Mouse (Mus musculus) heart, postnatal 25 days (tissue): ENCODE measurements around the gene E130311K13Rik. TPM values are rescaled to one million over a fixed set of nuclear protein-coding genes. Genes with fewer than 3 reads are reported as not detected.

ENCODE experiments used
- DNase-seq: peaks from one replicate; pipeline ENCODE4 v3.0.0; 2022; ENCODE audit warnings: low spot score
- intact Hi-C: fragments of 180-260 bp; cut with DNase I; formaldehyde crosslinking; loops from one replicate; pipeline ENCODE4 v1.15.1; 2025
- total RNA-seq, 2 experiments: library from RNA; stranded (reverse); gene quantifications; 2 replicates each; pipeline ENCODE4 v1.2.3; 2021

The E130311K13Rik gene
- total RNA-seq, 2 experiments from 2014 or later: 8.1 TPM

- intact Hi-C loops: no loop called here
- DNase-seq: no peak
These were observed 32.1 kb downstream of the E130311K13Rik start for GRCm38 (mm10) chr3:63897177-63897576.

DNA sequence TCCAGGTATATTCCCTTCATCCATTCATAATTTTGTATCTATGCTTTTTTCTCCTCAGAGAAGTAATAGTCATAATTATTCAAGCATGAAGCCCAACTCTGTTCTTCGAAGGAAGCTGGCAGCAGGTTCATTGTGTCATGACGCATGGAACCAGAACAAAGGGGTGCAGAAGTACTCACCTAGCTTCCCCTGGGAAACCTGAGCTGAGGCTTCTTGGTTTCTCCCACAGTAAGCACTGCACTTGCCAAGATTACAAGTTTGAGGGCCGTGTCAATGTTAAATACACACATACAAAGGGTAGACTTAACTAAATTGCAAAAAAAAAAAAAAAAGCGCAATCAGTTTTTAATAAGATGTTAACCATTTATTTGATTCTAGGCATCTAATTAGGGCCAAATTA is 33.0 kb downstream of the E130311K13Rik start:
- intact Hi-C loops: no loop called here
- DNase-seq: no peak

- intact Hi-C loops: no loop called here
- no peak for DNase-seq
These were observed 33.5 kb downstream of the E130311K13Rik start for GRCm38 (mm10) chr3:63895786-63896185.

DNA sequence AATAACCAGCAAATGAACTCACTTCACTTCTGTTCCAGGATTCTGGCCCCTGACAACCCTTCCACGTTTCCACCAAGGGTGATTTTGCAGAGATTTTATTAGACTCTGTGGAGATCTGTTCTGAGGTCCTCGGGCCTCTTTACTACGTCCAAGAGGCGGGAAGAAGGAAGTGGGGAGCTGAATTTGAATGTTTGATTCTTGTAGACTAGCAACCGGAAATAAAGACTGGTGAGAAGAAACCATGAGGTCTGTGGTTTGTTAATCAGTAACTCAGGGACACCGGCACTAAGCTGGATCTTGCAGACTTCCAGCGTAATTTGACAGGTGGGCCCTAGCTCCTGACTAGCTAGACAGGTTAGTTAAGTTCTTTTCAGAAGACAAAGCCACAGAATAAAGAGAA is 35.6 kb downstream of the E130311K13Rik start:
- intact Hi-C loops: no loop called here
- DNase-seq: no peak

DNA sequence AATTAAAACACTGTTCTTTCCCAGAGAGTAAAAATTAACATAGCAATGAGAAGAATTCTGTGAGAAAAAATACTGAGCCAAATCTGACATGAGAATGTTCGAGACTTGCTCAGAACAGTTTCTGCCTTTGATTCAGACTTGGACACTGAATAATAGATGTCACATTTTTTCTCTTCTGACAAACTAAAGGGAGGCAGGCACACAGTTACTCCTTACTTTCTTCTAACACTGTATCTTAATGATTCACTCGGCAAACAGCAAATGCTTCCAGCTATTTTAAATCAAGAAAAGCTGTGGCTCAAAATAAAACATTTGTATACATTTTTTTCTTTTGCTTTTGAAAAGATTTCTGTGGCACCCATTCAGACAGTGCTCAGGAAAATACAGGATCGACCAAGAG is 37.1 kb downstream of the E130311K13Rik start:
- intact Hi-C loops: no loop called here
- DNase-seq: no peak

GRCm38 (mm10) chr3:63881065-63881464 is 48.2 kb downstream of the E130311K13Rik start:
- intact Hi-C loops: no loop called here

DNA sequence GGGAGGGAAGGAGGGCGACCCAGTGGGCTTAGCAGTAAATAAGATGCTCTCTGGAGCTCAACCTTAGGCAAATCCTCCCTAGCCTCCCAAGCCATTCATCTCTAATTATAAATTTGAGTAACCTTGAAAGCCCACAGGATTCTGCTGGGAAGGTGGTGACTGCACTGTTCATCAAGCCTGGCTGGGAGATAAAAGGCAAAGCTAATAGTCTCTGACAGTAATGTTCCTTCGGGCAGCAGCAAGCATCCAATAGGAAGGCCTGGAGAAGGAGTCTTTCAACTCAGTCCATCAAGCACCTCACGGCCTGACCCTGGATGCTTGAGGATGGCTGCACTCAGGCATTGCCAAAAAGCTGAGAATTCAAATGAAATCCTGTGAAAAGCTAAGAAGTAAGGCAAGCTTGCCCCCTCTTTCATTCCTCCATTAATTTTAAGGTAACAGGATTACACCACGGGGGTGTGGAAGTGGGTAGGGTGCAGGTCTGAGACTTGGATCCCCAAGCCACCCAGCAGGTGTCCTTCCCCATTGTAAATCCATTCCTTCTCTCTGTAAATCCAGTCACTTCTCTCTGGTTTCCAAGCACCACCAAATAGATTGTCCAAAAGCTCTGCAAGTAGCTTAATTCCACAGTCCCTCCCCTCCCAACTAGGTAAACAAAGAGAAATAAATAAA is 50.1 kb downstream of the E130311K13Rik start:
- no peak for DNase-seq
- intact Hi-C loops: no loop called here

More at GRCm38 (mm10) chr3:63881065-63881464, 48.2 kb downstream of the E130311K13Rik start:
- DNase-seq: no peak

- intact Hi-C loops: no loop called here
- DNase-seq: no peak
These were observed 56.5 kb downstream of the E130311K13Rik start for GRCm38 (mm10) chr3:63872818-63873217.

DNA sequence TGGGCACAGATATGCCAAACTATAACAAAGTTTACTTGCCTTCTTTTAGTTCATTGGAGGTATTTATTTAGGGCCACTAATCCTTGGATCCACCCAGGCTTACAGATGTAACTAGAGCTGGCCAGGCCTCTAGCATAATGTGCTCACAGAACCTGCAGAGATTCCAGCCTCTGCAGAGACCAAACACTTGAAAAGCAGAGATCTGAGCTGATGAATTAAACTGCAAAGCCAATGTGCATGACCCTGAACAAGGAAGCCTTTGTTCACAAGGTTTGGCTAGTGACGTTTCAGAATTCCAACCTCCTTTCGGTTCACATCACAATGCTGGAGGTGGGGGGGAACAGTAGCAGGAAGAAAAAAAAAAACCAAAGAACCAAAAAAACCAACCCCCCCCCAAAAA is 58.0 kb downstream of the E130311K13Rik start:
- intact Hi-C loops: no loop called here
- DNase-seq: no peak

GRCm38 (mm10) chr3:63868285-63868684 is 61.0 kb downstream of the E130311K13Rik start:
- DNase-seq: no peak
- intact Hi-C loops: loop anchor here (1.0 to 10.0 kb wide), 3 partner anchors 298 to 943 kb away; no protein-coding TSS in a partner anchor

- intact Hi-C loops: loop anchor here (5.0 to 10.0 kb wide), 2 partner anchors 308 to 940 kb away; no protein-coding TSS in a partner anchor
- no peak for DNase-seq
These were observed 64.2 kb downstream of the E130311K13Rik start for GRCm38 (mm10) chr3:63865069-63865468.

Other genes starting within 250 kb of the E130311K13Rik start
- gene Plch1, start 30.0 kb downstream of the E130311K13Rik start, total RNA-seq: not detected
- 10 to 100 TPM; 12.5 to 12.7 TPM for gene Slc33a1, start 35.3 kb upstream of the E130311K13Rik start, total RNA-seq
- gene Gmps, start 46.6 kb upstream of the E130311K13Rik start, total RNA-seq: 10 to 100 TPM; 24.0 to 25.5 TPM
- gene Vmn2r1, start 152.1 kb upstream of the E130311K13Rik start, total RNA-seq: not detected
- not detected for gene Vmn2r2, start 212.5 kb upstream of the E130311K13Rik start, total RNA-seq